Mouse (Mus musculus) midbrain, postnatal 0 days (tissue): ENCODE data around the gene Pigu. TPM values are rescaled to one million over a fixed set of nuclear protein-coding genes. Genes with fewer than 3 reads are reported as not detected.

Experiments used
- ATAC-seq: fragments of 200-750 bp; cut with Nextera tagmentation; 2 replicates; pipeline ENCODE4 v1.8.0; 2017; ENCODE audit warnings: moderate number of reproducible peaks, mild to moderate bottlenecking, moderate TSS enrichment, moderate library complexity; ENCODE audit not compliant: low FRiP score
- DNase-seq: peaks from one replicate; pipeline ENCODE4 v3.0.0-alpha.2; 2015; ENCODE audit warnings: low spot score
- H3K27ac ChIP-seq: fragments of 300-500 bp; sonication (generic); 2 replicates; pipeline ENCODE4 v1.5.1; 2014; ENCODE audit warnings: low read depth, mild to moderate bottlenecking, low read length, mixed read lengths
- H3K27me3 ChIP-seq: fragments of 300-500 bp; sonication (generic); 2 replicates; pipeline ENCODE4 v1.6.1; 2014; ENCODE audit warnings: low read length, control low read depth, mixed read lengths; ENCODE audit not compliant: insufficient read depth
- H3K36me3 ChIP-seq: fragments of 300-500 bp; sonication (generic); 2 replicates; pipeline ENCODE4 v1.6.1; 2014; ENCODE audit warnings: low read length, control low read depth, mixed read lengths; ENCODE audit not compliant: insufficient read depth
- H3K4me1 ChIP-seq: fragments of 300-500 bp; sonication (generic); 2 replicates; pipeline ENCODE4 v1.6.1; 2014; ENCODE audit warnings: mild to moderate bottlenecking, control low read depth, antibody characterized with exemption, low read length, mixed read lengths; ENCODE audit not compliant: insufficient read depth
- H3K4me2 ChIP-seq: fragments of 300-500 bp; sonication (generic); 2 replicates; pipeline ENCODE4 v1.6.1; 2014; ENCODE audit warnings: low read depth, mild to moderate bottlenecking, low read length, mixed read lengths; ENCODE audit not compliant: poor library complexity, severe bottlenecking
- H3K4me3 ChIP-seq: fragments of 300-500 bp; sonication (generic); 2 replicates; pipeline ENCODE4 v1.5.1; 2014; ENCODE audit warnings: low read depth, mild to moderate bottlenecking, low read length, moderate library complexity
- H3K9ac ChIP-seq: fragments of 300-500 bp; sonication (generic); replicated peaks from 2 replicates; pipeline ENCODE4 v1.6.1; 2014; ENCODE audit warnings: mild to moderate bottlenecking, low read length, moderate library complexity, mixed read lengths; ENCODE audit not compliant: poor library complexity, severe bottlenecking
- H3K9me3 ChIP-seq: fragments of 300-500 bp; sonication (generic); 2 replicates; pipeline ENCODE4 v1.6.1; 2016; ENCODE audit warnings: low read length, control low read depth
- CTCF ChIP-seq: IDR thresholded peaks from 2 replicates; pipeline ENCODE4 v1.5.1; 2016; ENCODE audit warnings: antibody characterized with exemption, mild to moderate bottlenecking
- WGBS: fragments of 180-500 bp; shearing (Covaris S2); extraction: QIAGEN DNeasy Blood & Tissue Kit; methylation state at CpG from one replicate; pipeline ENCODE4 v1.1.7; 2014; 5-methylcytosine and 5-hydroxymethylcytosine counted together
- polyA plus RNA-seq: library from polyadenylated mRNA; unstranded; fragments of >200 nt; fragmentation: Nextera tagmentation; extraction: Ambion mirVana; gene quantifications from 2 replicates; pipeline ENCODE4 v1.2.1, GENCODE M21; 2015
- total RNA-seq: library from RNA; depleted of rRNA; stranded (reverse); fragments of >200 nt; gene quantifications from 2 replicates; pipeline ENCODE4 v1.2.3, GENCODE M21; 2014

Pigu gene
- total and polyA plus RNA-seq, 2 experiments from 2014 or later, result 44.2 to 54.7 TPM

DNA sequence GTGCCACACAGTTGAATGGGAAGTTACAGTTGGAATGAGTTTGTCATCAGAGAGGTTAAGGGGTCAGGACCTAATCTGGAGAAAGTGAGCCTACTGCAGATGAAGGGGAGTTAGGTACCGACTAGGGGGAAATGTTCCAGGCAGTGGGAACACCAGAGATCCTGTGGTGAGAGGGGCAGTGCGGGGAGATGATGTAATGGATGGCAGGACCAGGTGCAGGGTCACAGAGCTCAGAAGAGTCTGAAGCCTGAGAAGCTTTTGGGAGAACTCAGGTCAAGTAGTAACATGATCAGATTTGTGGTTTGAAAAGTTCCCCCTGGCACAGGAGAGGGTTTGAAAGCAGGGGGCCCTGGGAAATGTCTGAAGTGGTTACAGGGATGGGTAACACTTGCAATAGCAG, 77.1 kb downstream of the Pigu start:
- Histone ChIP-seq H3K9me3 (no peaks in the 10 kb centered on the region), H3K4me3 (no peak overlapping the region), H3K4me1 (peaks cover 8% of the 10 kb centered on the region; the same call in 1 of the 2 replicates), H3K36me3 (peaks cover 28% of the 10 kb centered on the region), H3K27ac (no peak overlapping the region), H3K4me2 (no peak overlapping the region), H3K27me3 (no peaks in the 10 kb centered on the region), H3K9ac (no peak overlapping the region)
- TF ChIP-seq CTCF, result no peak
- 80% methylated on average over 2 of the region's 2 CpGs for WGBS
- no peak for DNase-seq
- ATAC-seq, result no peak

DNA sequence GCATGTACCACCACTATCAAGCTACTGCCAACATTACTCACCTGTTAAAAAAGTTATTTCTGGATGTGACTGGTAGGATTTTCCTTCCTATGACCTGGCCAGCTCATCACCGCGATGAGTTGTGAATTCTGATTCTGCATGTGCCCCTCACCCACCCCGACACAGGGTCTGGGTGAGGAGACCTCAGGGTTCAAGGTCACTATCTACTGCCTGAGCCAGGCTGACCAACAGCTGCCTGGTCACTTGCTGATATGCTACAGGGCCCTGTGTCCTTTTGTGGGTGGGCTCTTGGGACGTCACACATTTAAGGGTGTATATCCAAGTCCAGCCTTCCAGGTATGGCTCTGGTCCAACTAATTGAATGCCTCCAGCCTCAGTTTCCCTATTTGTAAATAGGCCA, 78.1 kb downstream of the Pigu start:
- H3K4me1 ChIP-seq, result peaks cover 8% of the 10 kb centered on the region; the same call in 1 of the 2 replicates
- no peak overlapping the region for H3K9ac ChIP-seq
- no peak for ATAC-seq
- no peak overlapping the region for H3K4me3 ChIP-seq
- TF ChIP-seq CTCF, result no peak
- no peak overlapping the region for H3K4me2 ChIP-seq
- WGBS, result 94% methylated on average over 4 of the region's 4 CpGs
- DNase-seq, result no peak
- H3K9me3 ChIP-seq, result no peaks in the 10 kb centered on the region
- peaks cover 23% of the 10 kb centered on the region for H3K36me3 ChIP-seq
- H3K27me3 ChIP-seq, result no peaks in the 10 kb centered on the region
- no peak overlapping the region for H3K27ac ChIP-seq

DNA sequence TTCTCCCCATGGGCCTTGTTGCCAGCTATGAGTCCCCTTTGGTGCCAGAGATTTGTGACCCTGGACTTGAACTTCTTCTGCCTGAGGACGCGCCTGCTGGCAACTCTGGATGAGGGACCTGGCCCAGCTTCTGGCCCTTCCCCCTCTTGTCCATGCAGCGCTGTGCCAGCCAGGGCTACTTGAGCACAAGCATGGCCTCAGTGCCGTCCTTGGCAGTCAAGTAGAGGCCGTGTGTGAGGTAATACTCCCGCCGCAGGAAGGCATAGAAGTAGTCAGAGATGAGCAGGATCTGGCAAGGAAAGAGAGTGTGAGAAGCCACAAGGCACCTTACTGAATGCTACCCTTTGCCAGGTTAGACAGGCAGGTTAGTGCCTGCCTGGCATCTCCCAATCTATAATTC, 78.9 kb downstream of the Pigu start:
- no peaks in the 10 kb centered on the region for H3K9me3 ChIP-seq
- no peak overlapping the region for H3K4me2 ChIP-seq
- H3K27ac ChIP-seq, result no peak overlapping the region
- H3K4me1 ChIP-seq, result peaks cover 8% of the 10 kb centered on the region; the same call in 1 of the 2 replicates
- WGBS, result 88% methylated on average over 7 of the region's 7 CpGs
- H3K27me3 ChIP-seq, result no peaks in the 10 kb centered on the region
- DNase-seq (no peak), ATAC-seq (no peak)
- no peak for TF ChIP-seq CTCF
- peaks cover 15% of the 10 kb centered on the region for H3K36me3 ChIP-seq
- H3K9ac ChIP-seq, result no peak overlapping the region
- no peak overlapping the region for H3K4me3 ChIP-seq

DNA sequence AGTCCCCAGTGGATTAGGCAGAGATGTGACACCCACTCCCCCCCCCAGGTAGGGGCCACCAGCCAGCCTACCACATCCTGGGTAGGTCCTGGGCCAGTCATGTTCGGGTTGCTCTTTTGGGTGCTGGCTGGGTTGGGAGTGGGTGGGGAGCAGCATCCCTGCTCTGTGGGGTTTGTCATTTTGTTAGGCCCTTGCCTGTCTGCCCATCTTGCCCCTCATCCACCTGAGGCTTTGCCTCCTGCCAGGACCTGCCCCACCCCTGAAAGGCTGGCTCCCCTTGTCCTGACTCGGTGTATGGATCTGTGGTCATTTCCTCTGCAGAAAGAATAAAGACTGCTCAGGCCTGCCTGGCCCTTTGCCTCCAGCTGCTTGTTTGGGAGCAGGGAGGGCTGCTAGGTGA, 79.5 kb downstream of the Pigu start:
- no peak for TF ChIP-seq CTCF
- Histone ChIP-seq H3K9me3 (no peaks in the 10 kb centered on the region), H3K4me3 (peak overlapping the region; percentile 98), H3K9ac (peak overlapping the region; percentile 98), H3K4me2 (peak overlapping the region; percentile 79), H3K36me3 (peaks cover 15% of the 10 kb centered on the region), H3K27ac (peak overlapping the region; percentile 92), H3K4me1 (peaks cover 8% of the 10 kb centered on the region; the same call in 1 of the 2 replicates), H3K27me3 (no peaks in the 10 kb centered on the region)
- WGBS, result 84% methylated on average over 2 of the region's 2 CpGs
- DNase-seq (no peak), ATAC-seq (no peak)

DNA sequence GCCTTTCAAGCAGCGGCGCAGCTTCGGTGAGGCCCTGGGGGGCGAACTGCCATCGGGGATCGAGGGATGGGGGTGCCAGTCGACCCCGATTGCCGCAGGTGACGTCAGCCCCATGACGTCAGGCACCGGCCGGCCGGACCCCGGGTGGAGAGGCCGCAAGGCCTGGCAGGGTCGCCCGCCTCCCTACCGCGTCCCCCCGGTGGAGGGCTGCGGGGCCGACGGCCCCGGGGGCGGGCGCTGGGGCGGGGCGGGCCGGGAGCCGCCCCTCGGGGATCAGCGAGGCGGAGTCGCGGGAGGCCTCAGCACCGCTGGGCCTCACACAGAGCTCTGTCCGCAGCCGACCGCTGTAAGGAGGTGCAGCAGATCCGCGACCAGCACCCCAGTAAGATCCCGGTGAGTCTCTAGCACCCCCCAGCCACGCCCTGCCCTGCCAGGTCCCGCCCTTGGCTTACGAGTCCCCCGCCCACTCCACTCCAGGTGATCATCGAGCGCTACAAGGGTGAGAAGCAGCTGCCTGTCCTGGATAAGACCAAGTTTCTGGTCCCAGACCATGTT, 80.5 kb downstream of the Pigu start:
- H3K27ac ChIP-seq, result peak overlapping the region; percentile 92

DNA sequence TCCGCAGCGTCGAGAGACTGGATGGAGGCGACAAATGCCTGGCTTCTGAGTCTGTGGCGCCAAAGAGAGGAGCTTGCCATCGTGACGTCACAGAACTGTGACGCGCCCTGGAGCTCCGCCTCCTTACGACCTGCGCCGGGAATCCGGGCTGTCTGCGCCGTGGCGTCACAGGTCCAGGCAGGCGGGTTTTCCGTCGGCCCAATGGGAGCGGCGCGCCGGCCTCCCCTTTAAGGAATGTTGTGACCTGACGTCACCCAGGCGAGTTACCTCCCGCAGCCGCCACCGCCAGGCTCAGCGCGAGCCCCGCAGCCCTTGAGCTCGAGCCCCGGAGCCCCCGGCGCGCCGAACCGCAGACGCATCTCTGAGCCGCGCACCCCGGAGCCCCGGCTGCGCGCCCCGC, 81.0 kb downstream of the Pigu start, which contains the start of gene Map1lc3a:
Map1lc3a (plus strand) TSS at position 103 of the 400 bp plus-strand sequence.
- Histone ChIP-seq H3K4me2 (peak within 1 kb of the TSS; percentile 79), H3K27me3 (no peaks in the 10 kb centered on the region), H3K9me3 (no peaks in the 10 kb centered on the region), H3K36me3 (peaks cover 15% of the 10 kb centered on the region), H3K4me3 (peak within 1 kb of the TSS; percentile 98), H3K9ac (peak within 1 kb of the TSS; percentile 98), H3K27ac (peak within 1 kb of the TSS; percentile 92), H3K4me1 (peaks cover 8% of the 10 kb centered on the region; the same call in 1 of the 2 replicates)
- 0 out of 2 replicates have a peak, but pooled peaks have one; percentile 9 for TF ChIP-seq CTCF
- ATAC-seq, result peak; percentile 95
- DNase-seq, result peak; percentile 97
- 1% methylated on average over 43 of the region's 47 CpGs for WGBS

More for the DNA sequence above, 80.5 kb downstream of the Pigu start:
- peak; percentile 41 for DNase-seq
- H3K27me3 ChIP-seq, result no peaks in the 10 kb centered on the region
- H3K4me2 ChIP-seq, result peak overlapping the region; percentile 79
- peaks cover 15% of the 10 kb centered on the region for H3K36me3 ChIP-seq
- TF ChIP-seq CTCF, result no peak
- WGBS, result 2% methylated on average over 18 of the region's 49 CpGs
- ATAC-seq, result peak; percentile 73
- H3K4me3 ChIP-seq, result peak overlapping the region; percentile 98
- H3K4me1 ChIP-seq, result peaks cover 8% of the 10 kb centered on the region; the same call in 1 of the 2 replicates
- peak overlapping the region; percentile 98 for H3K9ac ChIP-seq
- no peaks in the 10 kb centered on the region for H3K9me3 ChIP-seq
